Mouse (Mus musculus) heart, adult 2 months (tissue): ENCODE data around the gene Pwp2.

Source experiments
- CTCF ChIP-seq: fragments of 200-600 bp; IDR thresholded peaks from 2 replicates; pipeline ENCODE4 v1.8.1; 2022; ENCODE audit warnings: antibody characterized with exemption, mild to moderate bottlenecking, moderate library complexity
- EP300 ChIP-seq: fragments of 200-500 bp; IDR thresholded peaks from 2 replicates; pipeline ENCODE4 v1.6.1; 2011; ENCODE audit warnings: low read depth, low read length, control low read depth; ENCODE audit not compliant: insufficient read depth
- POLR2A ChIP-seq: fragments of 200-500 bp; IDR thresholded peaks from 2 replicates; pipeline ENCODE4 v1.6.1; 2011; ENCODE audit warnings: mild to moderate bottlenecking, low read depth, low read length, control low read depth; ENCODE audit not compliant: insufficient read depth

GRCm38 (mm10) chr10:78156926-78157325, 28.0 kb downstream of the Pwp2 start:
- TF ChIP-seq CTCF (no peak), EP300 (no peak), POLR2A (no peak)
